Mouse (Mus musculus) kidney, postnatal 36 days (tissue): Measurements from ENCODE around the gene Tekt3.
A peak's percentile ranks its signal among the peaks of the same experiment; 100 is the strongest.

Experiments used
- DNase-seq, 2 experiments: peaks; one replicate each; pipeline ENCODE4 v3.0.0; 2021 to 2022; ENCODE audit warnings: mixed read lengths in 2 of 2

Tekt3 gene

GRCm38 (mm10) chr11:63127513-63127912 lies 66.1 kb downstream of the Tekt3 start:
- no peak for DNase-seq

GRCm38 (mm10) chr11:63128784-63129183 lies 67.3 kb downstream of the Tekt3 start, which contains the start of gene Pmp22:
TSS of gene Pmp22 (plus strand) at chr11:63128982.
- DNase-seq, result no peak

- DNase-seq, result peak; percentile 65 to 76
Observed at GRCm38 (mm10) chr11:63129375-63129774, 67.9 kb downstream of the Tekt3 start.

- DNase-seq, result no peak
Observed at GRCm38 (mm10) chr11:63129840-63130239, 68.4 kb downstream of the Tekt3 start.

GRCm38 (mm10) chr11:63130497-63130896 lies 69.0 kb downstream of the Tekt3 start:
- DNase-seq, result peak; percentile 84 to 87

- DNase-seq, result peak; percentile 69 to 73
Observed at GRCm38 (mm10) chr11:63131001-63131692, 69.7 kb downstream of the Tekt3 start.

GRCm38 (mm10) chr11:63131693-63132040 lies 70.2 kb downstream of the Tekt3 start:
- DNase-seq, result no peak

- no peak for DNase-seq
Observed at GRCm38 (mm10) chr11:63132151-63132500, 70.7 kb downstream of the Tekt3 start.

GRCm38 (mm10) chr11:63132501-63133435 lies 71.3 kb downstream of the Tekt3 start:
- DNase-seq, result peak; percentile 79 to 80

GRCm38 (mm10) chr11:63134021-63134420 lies 72.6 kb downstream of the Tekt3 start:
- DNase-seq, result no peak

GRCm38 (mm10) chr11:63134742-63135482 lies 73.5 kb downstream of the Tekt3 start:
- DNase-seq, result no peak

GRCm38 (mm10) chr11:63135622-63136021 lies 74.2 kb downstream of the Tekt3 start:
- DNase-seq, result peak; percentile 78 to 94

GRCm38 (mm10) chr11:63136205-63136604 lies 74.8 kb downstream of the Tekt3 start:
- DNase-seq, result peak; percentile 75 to 86

GRCm38 (mm10) chr11:63136836-63137416 lies 75.5 kb downstream of the Tekt3 start:
- DNase-seq, result no peak

- no peak for DNase-seq
Observed at GRCm38 (mm10) chr11:63138739-63139138, 77.3 kb downstream of the Tekt3 start.

GRCm38 (mm10) chr11:63142311-63142710 lies 80.9 kb downstream of the Tekt3 start:
- no peak for DNase-seq

GRCm38 (mm10) chr11:63142816-63143215 lies 81.4 kb downstream of the Tekt3 start:
- no peak for DNase-seq

- DNase-seq, result no peak
Observed at GRCm38 (mm10) chr11:63143486-63143885, 82.0 kb downstream of the Tekt3 start.
